Mouse (Mus musculus) layer of hippocampus, adult 6 months (tissue): ENCODE data around the gene Fbxw25. TPM values are rescaled to one million over a fixed set of nuclear protein-coding genes. Genes with fewer than 3 reads are reported as not detected.

ENCODE experiments used
- long read RNA-seq, 2 experiments: library from polyadenylated mRNA; unstranded; transcript quantifications; one replicate each; pipeline ENCODE4 v2.0.0; 2019 to 2020
- polyA plus RNA-seq: library from polyadenylated mRNA; unstranded; fragments of <200 nt; fragmentation: Nextera tagmentation; gene quantifications from 2 replicates; pipeline ENCODE4 v1.2.3, GENCODE M21; 2021

The Fbxw25 gene
- polyA plus RNA-seq = not detected in 2 replicates
- long read RNA-seq, experiment 1 = 0 reads
- long read RNA-seq, experiment 2 = 0 reads

DNA sequence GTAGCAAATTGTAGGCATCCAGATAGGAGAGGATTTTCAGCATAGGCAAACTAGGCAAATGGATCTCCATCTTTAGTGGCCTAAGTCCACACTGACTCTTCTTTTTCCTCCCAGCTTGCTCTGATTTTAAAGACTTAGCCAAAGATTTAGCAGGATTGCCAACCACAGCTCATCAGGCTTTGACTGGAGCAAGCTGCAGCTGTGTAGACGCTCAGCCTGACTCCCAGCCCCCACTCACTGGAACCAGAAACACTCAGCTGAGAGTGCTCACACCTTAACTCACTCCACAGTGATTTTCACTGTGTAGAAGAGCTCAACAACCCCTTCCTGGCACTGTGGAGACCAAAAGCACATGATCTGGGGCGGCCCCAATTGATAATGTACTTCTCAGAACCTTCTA lies at the start of gene Fbxw25:
Gene Fbxw25 (minus strand): TSS at position 101 of the 400 bp plus-strand sequence.

DNA sequence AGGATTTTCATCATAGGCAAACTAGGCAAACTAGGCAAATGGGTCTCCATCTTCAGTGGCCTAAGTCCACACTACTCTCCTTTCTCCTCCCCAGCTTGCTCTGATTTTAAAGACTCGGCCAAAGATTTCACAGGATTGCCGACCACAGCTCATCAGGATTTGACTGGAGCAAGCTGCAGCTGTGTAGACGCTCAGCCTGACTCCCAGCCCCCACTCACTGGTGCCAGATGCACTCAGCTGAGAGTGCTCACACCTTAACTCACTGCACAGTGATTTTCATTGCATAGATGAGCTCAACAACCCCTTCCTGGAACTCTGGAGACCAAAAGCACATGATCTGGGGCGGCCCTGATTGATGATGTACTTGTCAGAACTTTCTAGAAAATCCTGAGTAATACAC lies 38.1 kb upstream of the Fbxw25 start, which contains the start of gene Fbxw18:
Gene Fbxw18 (minus strand): TSS at position 101 of the 400 bp plus-strand sequence.

DNA sequence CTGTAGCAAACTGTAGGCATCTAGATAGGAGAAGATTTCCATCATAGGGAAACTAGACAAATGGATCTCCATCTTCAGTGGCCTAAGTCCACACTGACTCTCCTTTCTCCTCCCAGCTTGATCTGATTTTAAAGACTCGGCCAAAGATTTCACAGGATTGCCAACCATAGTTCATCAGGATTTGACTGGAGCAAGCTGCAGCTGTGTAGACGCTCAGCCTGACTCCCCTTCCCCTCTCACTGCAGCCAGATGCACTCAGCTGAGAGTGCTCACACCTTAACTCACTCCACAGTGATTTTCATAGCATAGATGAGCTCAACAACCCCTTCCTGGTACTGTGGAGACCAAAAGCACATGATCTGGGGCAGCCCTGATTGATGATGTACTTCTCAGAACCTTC lies 38.5 kb downstream of the Fbxw25 start, which contains the start of gene Fbxw24:
Gene Fbxw24 (minus strand): TSS at position 101 of the 400 bp plus-strand sequence.

Other genes with a start within 250 kb of the Fbxw25 start
- gene Fbxw16, start 215.5 kb downstream of the Fbxw25 start, polyA plus RNA-seq = not detected in 2 replicates
- gene Fbxw19, start 168.8 kb downstream of the Fbxw25 start, polyA plus RNA-seq = not detected in 2 replicates
- not detected in 2 replicates for gene Fbxw15, start 96.4 kb downstream of the Fbxw25 start, polyA plus RNA-seq
- not detected in 2 replicates for gene Fbxw24, start 38.6 kb downstream of the Fbxw25 start, polyA plus RNA-seq
- gene Fbxw18, start 38.0 kb upstream of the Fbxw25 start, polyA plus RNA-seq = not detected in 2 replicates
- not detected in 2 replicates for gene Fbxw26, start 81.4 kb upstream of the Fbxw25 start, polyA plus RNA-seq
- not detected in 2 replicates for gene Fbxw27, start 126.0 kb upstream of the Fbxw25 start, polyA plus RNA-seq
- 147 and 163 TPM in 2 replicates for gene Spink8, start 147.6 kb upstream of the Fbxw25 start, polyA plus RNA-seq
- gene Nme6, start 168.1 kb upstream of the Fbxw25 start, polyA plus RNA-seq = 12.2 and 13.4 TPM in 2 replicates
- gene Camp, start 185.0 kb upstream of the Fbxw25 start, polyA plus RNA-seq = not detected in 2 replicates
- gene Cdc25a, start 210.9 kb upstream of the Fbxw25 start, polyA plus RNA-seq = 2.2 and 2.5 TPM in 2 replicates